In the genomic region with DNA sequence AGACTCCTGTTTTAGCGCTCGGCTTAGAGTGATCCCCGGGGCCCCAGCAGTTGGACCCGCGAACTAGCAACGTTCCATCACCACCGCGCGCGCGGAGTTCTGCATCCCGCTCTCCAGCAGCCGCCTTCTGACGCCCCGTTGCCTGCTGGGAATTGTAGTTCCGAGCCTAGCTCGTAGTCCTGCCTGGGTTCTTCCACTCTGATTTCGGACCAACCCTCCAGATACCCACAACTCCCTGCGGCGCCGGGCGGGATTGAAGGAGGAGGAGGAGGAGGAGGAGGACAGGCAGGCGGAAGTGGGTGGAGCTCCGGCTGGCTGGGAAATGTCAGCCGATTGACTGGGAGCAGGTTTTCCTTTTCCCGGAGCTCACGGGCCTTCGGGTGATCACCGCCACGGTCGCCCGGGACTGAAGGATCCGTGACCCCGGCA, we compare ENCODE assay signal across 7 mouse cellular contexts. TPM values are rescaled to one million over a fixed set of nuclear protein-coding genes. Genes with fewer than 3 reads are reported as not detected.
DNase-seq lines count a peak whose midpoint lies in the region; ATAC-seq lines count a peak whose summit lies in the region.

A gene (plus strand): TSS at position 299 of the 429 bp plus-strand sequence.

- H3K9ac ChIP-seq in intestine, embryonic 16.5 days (ENCODE audit: low read depth, low read length): peak within 1 kb of the TSS; percentile 93
- H3K9ac ChIP-seq in midbrain, embryonic 11.5 days (ENCODE audit: low read length): peak within 1 kb of the TSS; percentile 79

- no peaks in the 10 kb centered on the region for H3K27me3 ChIP-seq in intestine, embryonic 16.5 days (replicated peaks; ENCODE audit: control insufficient read depth, insufficient read depth, low read length)
- H3K27me3 ChIP-seq in midbrain, embryonic 11.5 days (ENCODE audit: control insufficient read depth, insufficient read depth, low read length): no peaks in the 10 kb centered on the region

- intact Hi-C loops in left cerebral cortex, postnatal 36 days (cut with DNase I): no loop called here

- H3K9me3 ChIP-seq in intestine, embryonic 16.5 days (ENCODE audit: control insufficient read depth, low read length): no peaks in the 10 kb centered on the region
- no peaks in the 10 kb centered on the region for H3K9me3 ChIP-seq in midbrain, embryonic 11.5 days (ENCODE audit: control insufficient read depth, low read length)

- H3K4me3 ChIP-seq in intestine, embryonic 16.5 days (ENCODE audit: low read length): peak within 1 kb of the TSS; percentile 95
- H3K4me3 ChIP-seq in midbrain, embryonic 11.5 days (ENCODE audit: low read depth, low read length): peak within 1 kb of the TSS; percentile 85

- peak within 1 kb of the TSS; percentile 85 for H3K27ac ChIP-seq in intestine, embryonic 16.5 days (ENCODE audit: low read length)
- peak within 1 kb of the TSS; percentile 35; the same call in 1 of the 2 replicates for H3K27ac ChIP-seq in midbrain, embryonic 11.5 days (ENCODE audit: low read depth, low read length)

- peaks cover 14% of the 10 kb centered on the region for H3K4me1 ChIP-seq in intestine, embryonic 16.5 days (ENCODE audit: control insufficient read depth, insufficient read depth, low read length)
- H3K4me1 ChIP-seq in midbrain, embryonic 11.5 days (ENCODE audit: control insufficient read depth, insufficient read depth, low read length): peaks cover 11% of the 10 kb centered on the region; the same call in 1 of the 2 replicates

- peak within 1 kb of the TSS; percentile 72 for H3K4me2 ChIP-seq in intestine, embryonic 16.5 days (ENCODE audit: low read depth, low read length)
- peak within 1 kb of the TSS; percentile 73 for H3K4me2 ChIP-seq in midbrain, embryonic 11.5 days

- DNase-seq in adrenal gland, adult 2 months: peak; percentile 98
- peak; percentile 94 for DNase-seq in embryo, embryonic 11.5 days (ENCODE audit: low read depth, low spot score)
- DNase-seq in gastrocnemius, postnatal 4 days (ENCODE audit: low spot score in 2 of 2): peak; percentile 86 to 96
- DNase-seq in left cerebral cortex, postnatal 36 days (ENCODE audit: low spot score in 2 of 2): peak; percentile 98
- peak; percentile 99 for DNase-seq in midbrain, embryonic 11.5 days (ENCODE audit: low spot score, missing footprints)
- peak; percentile 91 for DNase-seq in skeletal muscle tissue, adult 2 months (ENCODE audit: low read depth, low spot score)

- WGBS in intestine, embryonic 16.5 days: under 1% methylated on average over 31 of the region's 34 CpGs
- 0% methylated on average over 25 of the region's 34 CpGs for WGBS in midbrain, embryonic 11.5 days

- peak; percentile 99 for ATAC-seq in intestine, embryonic 16.5 days
- ATAC-seq in midbrain, embryonic 11.5 days (ENCODE audit: low FRiP score): peak; percentile 99

- no peaks in the 10 kb centered on the region for H3K36me3 ChIP-seq in intestine, embryonic 16.5 days (ENCODE audit: control insufficient read depth, insufficient read depth, low read length)
- H3K36me3 ChIP-seq in midbrain, embryonic 11.5 days (ENCODE audit: control insufficient read depth, insufficient read depth, low read length): peaks cover 5% of the 10 kb centered on the region

RNA-seq across cellular contexts. Expression of the gene that starts here (rescaled TPM):
- total RNA-seq in adrenal gland, adult 2 months (2021): 10 to 100 TPM; 24.8 to 27.5 TPM
- polyA plus RNA-seq in adrenal gland, adult 2 months (2012; rRNA removed): 5.1 and 10.0 TPM in 2 replicates
- total RNA-seq in gastrocnemius, postnatal 4 days (2021): 10 to 100 TPM; 17.9 to 18.0 TPM
- polyA plus RNA-seq in intestine, embryonic 16.5 days (2015; fragmentation: Nextera tagmentation; extraction: Ambion mirVana): 3.1 and 3.6 TPM in 2 replicates
- 10 to 100 TPM; 61.1 to 68.9 TPM for total RNA-seq in left cerebral cortex, postnatal 36 days (2021)
- polyA plus RNA-seq in midbrain, embryonic 11.5 days (2014; fragmentation: Nextera tagmentation; extraction: Ambion mirVana): 4.4 and 5.2 TPM in 2 replicates

Comparison
In these comparisons a context has a peak if more than half of its experiments do, and no peak if none do; other contexts are left out.
1. Peak in every context shown above with its lines: DNase-seq, ATAC-seq, H3K4me3 ChIP-seq and H3K27ac ChIP-seq.